Mouse (Mus musculus): Measurements from ENCODE around the gene Gtf2ird2. TPM values are rescaled to one million over a fixed set of nuclear protein-coding genes. Genes with fewer than 3 reads are reported as not detected.

The Gtf2ird2 gene
- polyA plus RNA-seq, 1 experiment from 2014 or later = 15.7 TPM

DNA sequence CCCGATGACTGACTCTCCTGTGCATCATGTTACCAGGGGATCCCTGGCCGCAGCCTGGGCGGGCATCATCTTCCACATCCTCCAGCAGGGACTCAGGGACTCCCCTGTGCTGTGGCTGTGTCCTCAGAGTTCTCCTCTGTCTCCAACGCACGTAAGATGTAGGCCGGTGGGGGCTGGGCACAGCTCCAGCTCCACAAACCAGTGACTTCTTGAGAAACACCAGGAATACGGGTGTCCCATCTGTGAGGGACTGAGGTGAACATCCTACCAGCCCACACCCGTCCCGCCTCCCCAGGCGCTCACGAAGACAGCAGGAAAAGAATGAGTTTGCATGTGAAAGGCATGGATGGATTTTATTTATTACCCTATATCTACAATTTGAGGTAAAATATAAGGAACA lies 53.7 kb downstream of the Gtf2ird2 start:
- Histone ChIP-seq H3K27me3 (no peaks in the 10 kb centered on the region), H3K9me3 (no peaks in the 10 kb centered on the region), H3K4me1 (replicated peaks) (peaks cover 44% of the 10 kb centered on the region), H3K4me2 (replicated peaks) (no peak overlapping the region), H3K4me3 (replicated peaks) (no peak overlapping the region), H3K9ac (replicated peaks) (no peak overlapping the region), H3K27ac (0 out of 2 replicates have a peak overlapping the region, but pooled peaks have one; percentile 87), H3K36me3 (peaks cover 72% of the 10 kb centered on the region)
- WGBS = 90% methylated on average over 11 of the region's 11 CpGs
- ATAC-seq = no peak

DNA sequence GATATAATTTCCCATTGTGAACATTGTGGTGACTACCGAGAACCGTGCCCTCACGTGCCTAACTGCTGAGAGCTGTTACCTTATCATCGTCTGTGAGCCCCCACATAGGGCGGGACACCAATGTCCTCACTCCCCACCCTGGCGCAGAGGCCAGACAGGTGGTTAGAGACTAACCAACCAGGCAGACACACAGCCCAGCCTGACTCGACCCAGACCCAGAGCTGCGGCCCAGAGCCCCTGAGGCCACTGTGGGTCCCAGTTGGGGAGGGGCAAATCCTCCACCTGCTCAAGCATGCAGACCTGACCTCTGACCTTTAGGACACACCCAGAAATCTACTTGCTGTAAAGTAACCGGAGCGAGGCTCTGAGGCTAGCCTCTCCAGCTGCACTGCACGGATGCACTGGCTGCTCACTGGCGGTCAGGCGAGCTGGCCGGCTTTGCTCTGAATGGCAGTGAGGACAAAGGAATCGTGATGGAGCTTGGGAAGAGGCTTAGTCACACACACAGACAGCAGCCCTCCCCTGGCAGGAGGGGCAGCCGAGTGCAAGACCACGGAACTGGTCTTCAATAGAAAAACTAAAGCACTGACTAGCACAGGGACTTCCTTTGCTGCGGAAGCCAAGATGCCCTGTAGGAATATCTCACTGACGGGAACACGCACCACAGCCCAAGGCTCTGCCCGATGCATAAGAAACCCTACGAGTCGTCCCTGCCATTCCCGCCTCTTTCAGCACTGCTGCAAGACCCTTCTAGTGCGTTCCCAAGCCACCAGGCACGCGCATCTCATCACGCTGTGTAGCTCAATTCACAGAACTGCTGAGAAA lies 54.3 kb downstream of the Gtf2ird2 start:
- WGBS = 28% methylated on average over 28 of the region's 28 CpGs
- H3K4me1 ChIP-seq (replicated peaks) = peaks cover 44% of the 10 kb centered on the region
- no peaks in the 10 kb centered on the region for H3K27me3 ChIP-seq
- peak; percentile 89 for ATAC-seq
- peak overlapping the region; percentile 49 for H3K9ac ChIP-seq (replicated peaks)
- H3K4me2 ChIP-seq (replicated peaks) = no peak overlapping the region
- H3K9me3 ChIP-seq = no peaks in the 10 kb centered on the region
- H3K36me3 ChIP-seq = peaks cover 78% of the 10 kb centered on the region
- H3K4me3 ChIP-seq (replicated peaks) = no peak overlapping the region
- H3K27ac ChIP-seq = peak overlapping the region; percentile 87

DNA sequence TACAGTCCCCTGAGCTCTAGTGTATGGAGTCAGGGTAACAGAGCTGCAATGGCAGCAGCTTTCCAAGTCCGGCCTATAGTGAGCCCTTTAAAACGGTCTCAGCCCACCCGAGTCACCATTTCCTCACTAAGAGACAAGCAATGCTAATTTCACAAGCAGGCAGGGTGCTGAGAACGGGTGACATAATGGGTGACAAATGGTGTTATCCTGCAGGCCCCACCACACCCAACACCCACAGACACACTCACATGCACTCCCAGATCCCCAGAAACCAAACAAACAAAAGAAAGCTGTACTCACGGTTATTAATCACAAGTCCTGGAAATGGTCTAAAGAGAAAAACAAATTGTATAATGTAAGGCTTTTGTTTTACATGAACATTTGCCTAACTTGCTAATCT lies 58.0 kb downstream of the Gtf2ird2 start:
- Histone ChIP-seq H3K36me3 (peaks cover 99% of the 10 kb centered on the region), H3K4me2 (replicated peaks) (no peak overlapping the region), H3K9me3 (no peaks in the 10 kb centered on the region), H3K27ac (no peak overlapping the region), H3K4me1 (replicated peaks) (peaks cover 21% of the 10 kb centered on the region), H3K4me3 (replicated peaks) (no peak overlapping the region), H3K27me3 (no peaks in the 10 kb centered on the region), H3K9ac (replicated peaks) (no peak overlapping the region)
- 80% methylated on average over 5 of the region's 5 CpGs for WGBS
- ATAC-seq = no peak

DNA sequence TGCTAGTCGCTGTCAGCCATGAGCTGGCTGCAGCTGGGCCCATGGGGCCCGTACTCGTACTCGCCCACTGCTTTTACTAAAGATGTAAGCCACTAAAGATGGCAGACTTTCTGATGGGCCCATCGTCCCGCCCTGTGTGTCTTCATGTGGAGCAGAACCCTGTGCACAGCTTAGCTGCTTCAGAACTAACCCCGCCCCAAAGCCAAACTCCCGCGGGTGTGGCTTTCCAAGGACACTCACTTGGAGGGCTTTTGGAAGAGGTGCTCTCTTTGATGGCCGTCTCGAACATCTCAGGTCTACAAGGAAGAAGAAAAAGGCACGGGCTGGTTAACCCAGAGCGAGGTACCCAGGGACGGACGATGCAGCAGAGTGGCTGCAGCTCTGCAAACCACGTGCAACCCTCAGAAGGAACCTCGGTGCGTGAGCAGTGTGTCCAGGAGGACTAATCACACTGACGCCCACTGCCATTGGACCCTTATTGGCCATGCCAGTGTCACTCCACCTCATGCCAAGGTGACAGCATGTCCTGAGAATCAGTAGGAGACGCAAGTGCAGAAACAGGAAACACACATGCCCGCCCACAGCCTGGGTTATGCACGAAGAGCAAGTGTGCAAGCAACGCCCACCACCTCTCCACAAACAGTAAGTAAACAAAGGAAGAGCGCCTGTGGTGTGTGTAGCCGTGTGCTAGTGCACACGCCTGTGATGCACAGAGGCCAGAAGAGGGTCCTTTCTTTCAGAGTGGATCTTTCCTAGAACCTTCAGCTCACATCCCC lies 60.0 kb downstream of the Gtf2ird2 start:
- Histone ChIP-seq H3K9ac (replicated peaks) (no peak overlapping the region), H3K27me3 (no peaks in the 10 kb centered on the region), H3K27ac (no peak overlapping the region), H3K4me1 (replicated peaks) (peaks cover 10% of the 10 kb centered on the region), H3K4me3 (replicated peaks) (no peak overlapping the region), H3K36me3 (peaks cover 100% of the 10 kb centered on the region), H3K4me2 (replicated peaks) (no peak overlapping the region), H3K9me3 (no peaks in the 10 kb centered on the region)
- no peak for ATAC-seq
- 93% methylated on average over 26 of the region's 26 CpGs for WGBS

DNA sequence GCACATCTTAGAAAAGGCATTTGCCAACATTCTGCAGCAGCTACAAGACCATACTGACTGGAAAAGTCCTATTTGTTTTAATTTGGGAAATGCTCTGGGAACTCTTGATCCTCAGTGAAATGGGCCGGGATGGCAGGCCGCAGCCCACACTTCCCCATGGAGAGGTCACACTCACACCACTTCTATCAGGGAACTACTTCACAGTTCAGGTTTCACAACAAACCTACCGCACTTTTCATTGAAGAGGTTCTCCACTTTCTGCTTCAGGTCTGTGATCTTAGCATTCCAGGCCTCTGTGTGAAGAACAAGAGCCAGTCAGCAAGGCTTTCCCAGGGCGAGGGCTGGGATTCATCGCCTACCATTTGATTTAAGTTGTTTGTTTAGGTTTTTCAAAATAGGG lies 61.1 kb downstream of the Gtf2ird2 start:
- Histone ChIP-seq H3K9me3 (no peaks in the 10 kb centered on the region), H3K36me3 (peaks cover 100% of the 10 kb centered on the region), H3K4me2 (replicated peaks) (no peak overlapping the region), H3K9ac (replicated peaks) (no peak overlapping the region), H3K4me3 (replicated peaks) (no peak overlapping the region), H3K27me3 (no peaks in the 10 kb centered on the region), H3K27ac (no peak overlapping the region), H3K4me1 (replicated peaks) (no peaks in the 10 kb centered on the region)
- ATAC-seq = no peak
- WGBS = 95% methylated on average over 5 of the region's 5 CpGs

DNA sequence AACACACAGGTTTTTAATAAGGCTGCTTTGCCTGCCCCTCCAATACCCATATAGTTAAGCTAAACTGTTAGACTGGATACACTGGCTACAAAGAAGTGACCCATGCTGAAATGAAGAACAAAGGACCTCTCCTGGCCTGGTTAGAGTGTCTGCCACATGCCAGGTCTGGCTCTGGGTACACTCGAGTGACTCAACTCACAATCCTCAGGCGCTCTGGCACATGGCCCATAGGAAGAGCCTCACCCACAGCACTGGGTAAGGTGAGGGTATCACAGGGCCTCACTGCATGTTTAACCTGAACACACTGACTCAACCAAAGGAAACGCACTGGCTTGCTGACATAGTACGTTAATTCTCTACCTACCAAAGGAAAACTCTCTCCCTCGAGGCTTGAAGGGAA lies 62.3 kb downstream of the Gtf2ird2 start:
- Histone ChIP-seq H3K4me1 (replicated peaks) (no peaks in the 10 kb centered on the region), H3K9me3 (no peaks in the 10 kb centered on the region), H3K27me3 (no peaks in the 10 kb centered on the region), H3K27ac (no peak overlapping the region), H3K9ac (replicated peaks) (no peak overlapping the region), H3K4me2 (replicated peaks) (no peak overlapping the region), H3K36me3 (peaks cover 98% of the 10 kb centered on the region), H3K4me3 (replicated peaks) (no peak overlapping the region)
- ATAC-seq = no peak
- WGBS = 95% methylated on average over 5 of the region's 5 CpGs

DNA sequence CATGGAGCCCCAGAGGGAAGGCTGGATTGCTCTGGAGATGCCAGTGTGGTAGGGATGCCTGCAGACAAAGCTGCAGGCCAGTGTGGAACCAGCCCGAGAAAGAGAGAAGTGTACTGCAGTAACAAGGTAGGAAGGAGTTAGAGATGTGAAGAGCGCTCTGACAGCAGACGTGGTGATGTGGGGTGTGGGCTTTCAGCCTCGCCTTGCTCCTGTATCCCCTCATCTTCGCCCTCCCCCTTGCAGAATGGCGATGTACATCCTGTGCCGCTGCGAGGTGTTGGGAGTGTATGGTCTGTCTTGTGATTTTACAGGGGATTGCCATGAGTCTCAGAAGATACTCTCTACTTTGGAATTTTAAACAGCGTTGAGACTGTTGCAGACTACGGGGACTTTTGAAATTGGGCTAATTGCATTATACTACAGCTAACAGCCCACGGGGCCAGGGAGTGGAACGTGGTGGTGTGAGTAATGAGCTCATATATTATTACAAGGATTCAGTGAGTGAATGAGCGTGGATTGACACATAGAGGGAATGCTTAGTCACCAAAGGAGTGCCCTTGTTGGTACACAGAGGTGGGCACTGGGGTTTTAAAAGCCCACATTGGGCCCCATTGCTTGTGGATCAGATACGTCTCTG lies 64.9 kb downstream of the Gtf2ird2 start:
- no peaks in the 10 kb centered on the region for H3K4me1 ChIP-seq (replicated peaks)
- peaks cover 97% of the 10 kb centered on the region for H3K36me3 ChIP-seq
- no peak for ATAC-seq
- WGBS = 92% methylated on average over 14 of the region's 14 CpGs
- H3K27ac ChIP-seq = 0 out of 2 replicates have a peak overlapping the region, but pooled peaks have one; percentile 3
- H3K27me3 ChIP-seq = no peaks in the 10 kb centered on the region
- no peak overlapping the region for H3K4me3 ChIP-seq (replicated peaks)
- H3K9me3 ChIP-seq = no peaks in the 10 kb centered on the region
- no peak overlapping the region for H3K9ac ChIP-seq (replicated peaks)
- no peak overlapping the region for H3K4me2 ChIP-seq (replicated peaks)

DNA sequence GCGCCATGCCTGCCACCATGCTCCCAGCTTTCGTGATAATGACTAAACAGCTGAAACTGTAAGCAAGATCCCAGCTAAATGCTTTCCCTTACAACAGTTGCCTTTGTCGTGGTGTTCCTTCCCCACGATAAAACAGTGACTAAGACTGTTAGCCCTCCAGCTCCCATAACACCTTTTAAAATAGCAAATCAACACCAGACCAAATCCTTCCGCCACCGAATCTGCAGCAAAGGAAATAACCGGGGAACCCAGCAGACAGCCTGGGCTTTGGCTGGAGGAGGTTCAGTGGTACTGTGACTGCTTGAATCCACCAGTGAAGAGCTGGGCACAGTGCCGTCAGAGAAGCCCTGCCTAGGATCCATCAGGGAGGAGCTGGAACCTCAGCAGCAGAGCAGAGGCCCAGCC lies 65.4 kb downstream of the Gtf2ird2 start:
- Histone ChIP-seq H3K27ac (0 out of 2 replicates have a peak overlapping the region, but pooled peaks have one; percentile 3), H3K36me3 (peaks cover 97% of the 10 kb centered on the region), H3K9ac (replicated peaks) (no peak overlapping the region), H3K4me2 (replicated peaks) (no peak overlapping the region), H3K4me3 (replicated peaks) (no peak overlapping the region), H3K4me1 (replicated peaks) (no peaks in the 10 kb centered on the region), H3K27me3 (no peaks in the 10 kb centered on the region), H3K9me3 (no peaks in the 10 kb centered on the region)
- no peak for ATAC-seq
- WGBS = 93% methylated on average over 8 of the region's 8 CpGs

DNA sequence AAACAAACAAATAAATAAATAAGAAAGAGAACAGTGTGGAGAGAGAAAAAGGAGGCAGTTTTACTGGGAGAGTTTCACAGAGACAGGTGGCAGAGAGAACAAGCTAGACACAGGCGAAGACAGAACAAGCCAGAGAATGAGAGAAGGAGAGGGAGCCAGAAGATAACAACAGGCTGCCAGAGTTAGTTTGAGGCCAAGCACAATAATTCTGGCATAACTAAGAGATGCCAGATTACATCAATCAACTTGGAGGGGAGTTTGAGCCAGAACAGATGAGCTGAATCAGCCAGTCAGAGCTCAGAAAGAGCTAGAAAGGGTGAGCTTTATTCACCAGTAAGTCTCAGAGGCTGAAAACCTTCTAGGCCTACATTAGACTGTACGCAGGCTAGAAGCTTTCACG lies 66.8 kb downstream of the Gtf2ird2 start:
- H3K4me2 ChIP-seq (replicated peaks) = no peak overlapping the region
- H3K9ac ChIP-seq (replicated peaks) = no peak overlapping the region
- ATAC-seq = no peak
- peaks cover 97% of the 10 kb centered on the region for H3K36me3 ChIP-seq
- no peak overlapping the region for H3K4me3 ChIP-seq (replicated peaks)
- no peaks in the 10 kb centered on the region for H3K27me3 ChIP-seq
- no peaks in the 10 kb centered on the region for H3K9me3 ChIP-seq
- no peaks in the 10 kb centered on the region for H3K4me1 ChIP-seq (replicated peaks)
- 97% methylated on average over 3 of the region's 3 CpGs for WGBS
- H3K27ac ChIP-seq = no peak overlapping the region

DNA sequence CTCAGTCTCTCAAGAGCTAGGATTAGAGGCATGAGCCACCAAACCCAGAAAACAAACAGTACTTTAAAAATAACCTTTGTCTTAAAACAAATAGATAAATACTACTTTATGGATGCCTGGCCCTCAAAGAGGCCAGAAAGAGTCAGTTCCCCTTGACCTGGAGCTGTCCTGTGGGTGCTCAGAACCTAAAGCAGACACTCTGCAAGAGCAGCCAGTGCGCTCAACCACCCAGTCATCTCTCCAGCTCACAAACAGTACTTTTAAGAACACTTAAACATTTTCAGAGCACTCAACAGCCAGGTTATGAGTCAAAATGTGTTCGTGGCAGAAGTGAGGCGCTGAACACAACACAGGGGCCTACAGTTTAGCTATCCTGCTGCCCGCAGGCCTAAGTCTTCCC lies 67.3 kb downstream of the Gtf2ird2 start:
- WGBS = 94% methylated on average over 4 of the region's 4 CpGs
- H3K9ac ChIP-seq (replicated peaks) = no peak overlapping the region
- no peak for ATAC-seq

DNA sequence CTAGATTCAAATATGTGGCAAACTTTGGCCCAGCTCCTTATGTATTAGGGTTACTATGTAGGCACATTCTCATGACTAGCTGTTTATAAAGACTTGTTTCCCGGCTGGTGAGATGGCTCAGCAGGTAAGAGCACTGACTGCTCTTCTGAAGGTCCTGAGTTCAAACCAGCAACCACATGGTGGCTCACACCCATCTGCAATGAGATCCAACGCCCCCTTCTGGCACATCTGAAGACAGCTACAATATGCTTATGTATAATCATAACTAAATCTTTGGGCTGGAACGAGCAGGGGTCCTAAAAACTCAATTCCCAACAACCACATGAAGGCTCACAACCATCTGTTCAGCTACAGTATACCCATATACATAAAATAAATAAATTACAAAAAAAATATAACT lies 70.0 kb downstream of the Gtf2ird2 start:
- peaks cover 91% of the 10 kb centered on the region for H3K36me3 ChIP-seq
- ATAC-seq = no peak
- H3K4me3 ChIP-seq (replicated peaks) = no peak overlapping the region
- no peak overlapping the region for H3K9ac ChIP-seq (replicated peaks)
- H3K4me2 ChIP-seq (replicated peaks) = no peak overlapping the region
- H3K4me1 ChIP-seq (replicated peaks) = no peaks in the 10 kb centered on the region
- H3K27me3 ChIP-seq = no peaks in the 10 kb centered on the region
- H3K27ac ChIP-seq = no peak overlapping the region
- WGBS = 76% methylated on average over 3 of the region's 3 CpGs
- H3K9me3 ChIP-seq = no peaks in the 10 kb centered on the region

More for the DNA sequence above, 67.3 kb downstream of the Gtf2ird2 start:
- no peaks in the 10 kb centered on the region for H3K9me3 ChIP-seq
- no peak overlapping the region for H3K27ac ChIP-seq
- H3K4me1 ChIP-seq (replicated peaks) = no peaks in the 10 kb centered on the region
- H3K36me3 ChIP-seq = peaks cover 97% of the 10 kb centered on the region
- no peaks in the 10 kb centered on the region for H3K27me3 ChIP-seq
- H3K4me2 ChIP-seq (replicated peaks) = no peak overlapping the region
- H3K4me3 ChIP-seq (replicated peaks) = no peak overlapping the region

DNA sequence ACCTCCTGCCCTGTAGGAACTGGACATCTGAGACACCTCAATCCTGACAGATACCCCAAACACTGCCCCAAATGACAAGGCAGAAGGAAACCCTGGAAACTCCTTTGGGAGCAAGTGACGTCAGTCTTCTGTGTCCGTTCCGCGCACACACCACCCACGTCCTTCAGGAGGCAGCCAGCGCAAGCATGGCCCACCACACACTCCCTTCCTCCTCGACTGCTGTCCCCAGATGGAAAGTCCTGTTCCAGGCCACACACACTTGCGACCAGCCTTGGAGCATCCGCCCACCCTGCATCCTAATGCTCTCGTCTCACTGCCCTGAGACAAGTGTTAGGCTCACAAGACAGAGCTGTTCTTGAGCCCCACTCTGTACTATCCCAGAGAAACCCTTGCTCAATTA lies 71.5 kb downstream of the Gtf2ird2 start:
- no peak for ATAC-seq
- no peaks in the 10 kb centered on the region for H3K27me3 ChIP-seq
- no peak overlapping the region for H3K27ac ChIP-seq
- H3K36me3 ChIP-seq = peaks cover 93% of the 10 kb centered on the region
- H3K4me1 ChIP-seq (replicated peaks) = no peaks in the 10 kb centered on the region
- H3K9me3 ChIP-seq = no peaks in the 10 kb centered on the region
- H3K9ac ChIP-seq (replicated peaks) = no peak overlapping the region
- WGBS = 93% methylated on average over 10 of the region's 10 CpGs
- H3K4me3 ChIP-seq (replicated peaks) = no peak overlapping the region
- no peak overlapping the region for H3K4me2 ChIP-seq (replicated peaks)
